Mouse (Mus musculus): ENCODE results near the gene Krtap10-4. TPM values are rescaled to one million over a fixed set of nuclear protein-coding genes. Genes with fewer than 3 reads are reported as not detected.

The Krtap10-4 gene
- not detected for total RNA-seq (2023)

GRCm38 (mm10) chr10:77826951-77827350 is at the start of gene Krtap10-4:
Gene Krtap10-4, minus strand, starts transcription at chr10:77827095.

GRCm38 (mm10) chr10:77861675-77862074 is 34.8 kb upstream of the Krtap10-4 start, which contains the start of gene Gm3285:
Gene Gm3285, plus strand, starts transcription at chr10:77861975.

GRCm38 (mm10) chr10:77852559-77852958 is 25.7 kb upstream of the Krtap10-4 start, which contains the start of gene Gm10318:
Gene Gm10318, plus strand, starts transcription at chr10:77852859.

GRCm38 (mm10) chr10:77846503-77846902 is 19.6 kb upstream of the Krtap10-4 start, which contains the start of gene Gm36176:
Gene Gm36176, plus strand, starts transcription at chr10:77846803.

GRCm38 (mm10) chr10:77835647-77836046 is 8.8 kb upstream of the Krtap10-4 start, which contains the start of gene Krtap10-10:
Gene Krtap10-10, plus strand, starts transcription at chr10:77835947.

GRCm38 (mm10) chr10:77814382-77814781 is 12.5 kb downstream of the Krtap10-4 start, which contains the start of gene Gm2696:
Gene Gm2696, plus strand, starts transcription at chr10:77814682.

GRCm38 (mm10) chr10:77811743-77812142 is 15.2 kb downstream of the Krtap10-4 start, which contains the start of gene Gm9507:
Gene Gm9507, minus strand, starts transcription at chr10:77811843.

GRCm38 (mm10) chr10:77798921-77799508 is 27.9 kb downstream of the Krtap10-4 start, which contains the start of gene Gm19668:
Gene Gm19668, minus strand, starts transcription at chr10:77799133.

GRCm38 (mm10) chr10:77794976-77795375 is 31.9 kb downstream of the Krtap10-4 start, which contains the start of gene Gm9639:
Gene Gm9639, minus strand, starts transcription at chr10:77795076.

GRCm38 (mm10) chr10:77787876-77788275 is 39.0 kb downstream of the Krtap10-4 start, which contains the start of gene Gm7137:
Gene Gm7137, minus strand, starts transcription at chr10:77788200.

GRCm38 (mm10) chr10:77782442-77782841 is 44.5 kb downstream of the Krtap10-4 start, which contains the start of gene Gm3250:
Gene Gm3250, minus strand, starts transcription at chr10:77782542.

GRCm38 (mm10) chr10:77776844-77777243 is 50.1 kb downstream of the Krtap10-4 start, which contains the start of gene Gm7138:
Gene Gm7138, minus strand, starts transcription at chr10:77776944.

Other genes with a start within 250 kb of the Krtap10-4 start
- gene Pttg1ip, start 245.4 kb downstream of the Krtap10-4 start, total RNA-seq (2023): 100 to 1,000 TPM; 108 to 116 TPM
- 10 to 100 TPM; 56.8 to 61.8 TPM for gene Sumo3, start 221.0 kb downstream of the Krtap10-4 start, total RNA-seq (2023)
- not detected for gene Gm49325, start 220.9 kb downstream of the Krtap10-4 start, total RNA-seq (2023)
- gene Ube2g2, start 204.8 kb downstream of the Krtap10-4 start, total RNA-seq (2023): 10 to 100 TPM; 41.1 to 46.1 TPM
- gene Tspear, start 140.5 kb downstream of the Krtap10-4 start, total RNA-seq (2023): 1 to 10 TPM; 1.6 to 3.3 TPM
- gene Gm19402, start 136.3 kb downstream of the Krtap10-4 start, total RNA-seq (2023): not detected
- not detected for gene Gm9508, start 129.9 kb downstream of the Krtap10-4 start, total RNA-seq (2023)
- not detected for gene Gm10272, start 120.5 kb downstream of the Krtap10-4 start, total RNA-seq (2023)
- gene Gm10024, start 115.6 kb downstream of the Krtap10-4 start, total RNA-seq (2023): not detected
- not detected for gene Gm10142, start 111.3 kb downstream of the Krtap10-4 start, total RNA-seq (2023)
- not detected for gene Krtap12-1, start 106.5 kb downstream of the Krtap10-4 start, total RNA-seq (2023)
- gene Gm10100, start 100.6 kb downstream of the Krtap10-4 start, total RNA-seq (2023): not detected
- gene Gm18596, start 84.5 kb downstream of the Krtap10-4 start, total RNA-seq (2023): not detected
- gene Gm9736, start 75.7 kb downstream of the Krtap10-4 start, total RNA-seq (2023): not detected
- not detected for gene Gm3233, start 67.4 kb downstream of the Krtap10-4 start, total RNA-seq (2023)
- gene Gm3238, start 55.8 kb downstream of the Krtap10-4 start, total RNA-seq (2023): not detected
- not detected for gene Gm7138, start 50.2 kb downstream of the Krtap10-4 start, total RNA-seq (2023)
- gene Gm3250, start 44.6 kb downstream of the Krtap10-4 start, total RNA-seq (2023): not detected
- not detected for gene Gm7137, start 38.9 kb downstream of the Krtap10-4 start, total RNA-seq (2023)
- gene Gm9639, start 32.0 kb downstream of the Krtap10-4 start, total RNA-seq (2023): not detected
- gene Gm19668, start 28.0 kb downstream of the Krtap10-4 start, total RNA-seq (2023): not detected
- not detected for gene Gm9507, start 15.3 kb downstream of the Krtap10-4 start, total RNA-seq (2023)
- not detected for gene Gm2696, start 12.4 kb downstream of the Krtap10-4 start, total RNA-seq (2023)
- gene Krtap10-10, start 8.9 kb upstream of the Krtap10-4 start, total RNA-seq (2023): not detected
- gene Gm36176, start 19.7 kb upstream of the Krtap10-4 start, total RNA-seq (2023): not detected
- not detected for gene Gm10318, start 25.8 kb upstream of the Krtap10-4 start, total RNA-seq (2023)
- gene Gm3285, start 34.9 kb upstream of the Krtap10-4 start, total RNA-seq (2023): not detected
- gene Lrrc3, start 75.4 kb upstream of the Krtap10-4 start, total RNA-seq (2023): not detected
- 1 to 10 TPM; 2.1 to 2.3 TPM for gene Trpm2, start 143.5 kb upstream of the Krtap10-4 start, total RNA-seq (2023)
- gene 1810043G02Rik, start 151.4 kb upstream of the Krtap10-4 start, total RNA-seq (2023): 10 to 100 TPM in 1 of 2 experiments, 1 to 10 TPM in 1; 5.7 to 11.2 TPM
- gene Pfkl, start 183.0 kb upstream of the Krtap10-4 start, total RNA-seq (2023): 100 to 1,000 TPM in 1 of 2 experiments, 10 to 100 TPM in 1; 93.0 to 116 TPM
- not detected for gene Dnmt3l, start 214.9 kb upstream of the Krtap10-4 start, total RNA-seq (2023)
- gene Aire, start 216.5 kb upstream of the Krtap10-4 start, total RNA-seq (2023): not detected
- gene Icosl, start 242.2 kb upstream of the Krtap10-4 start, total RNA-seq (2023): 1 to 10 TPM; 5.5 to 6.9 TPM

Data from T-cell, adult 66 days (primary cell).